Comparison of ENCODE assay signal across 8 mouse cellular contexts in genomic region chr11:94428091-94428835, GRCm38 (mm10). TPM values are rescaled to one million over a fixed set of nuclear protein-coding genes. Genes with fewer than 3 reads are reported as not detected.
DNase-seq lines count a peak whose midpoint lies in the region; ATAC-seq and TF ChIP-seq lines count a peak whose summit lies in the region.

No protein-coding gene starts in this region.

- peaks cover 4% of the 10 kb centered on the region; the same call in 1 of the 2 replicates for H3K27me3 ChIP-seq in intestine, embryonic 16.5 days (replicated peaks; ENCODE audit: control insufficient read depth, insufficient read depth, low read length)
- H3K27me3 ChIP-seq in lung, embryonic 15.5 days: peaks cover 10% of the 10 kb centered on the region; the same call in 1 of the 2 replicates
- H3K27me3 ChIP-seq in stomach, embryonic 14.5 days (ENCODE audit: control insufficient read depth, insufficient read depth, low read length): no peaks in the 10 kb centered on the region

- no peak for TF ChIP-seq POLR2A in brain, embryonic 14.5 days (IDR thresholded peaks at IDR 0.05; ENCODE audit: borderline replicate concordance, extremely low read depth, insufficient read depth, insufficient read length, poor library complexity, severe bottlenecking)

- H3K27ac ChIP-seq in intestine, embryonic 16.5 days (ENCODE audit: low read length): peak overlapping the region; percentile 86
- peak overlapping the region; percentile 93 for H3K27ac ChIP-seq in lung, embryonic 15.5 days
- H3K27ac ChIP-seq in stomach, embryonic 14.5 days (ENCODE audit: low read length): peak overlapping the region; percentile 82

- no peak overlapping the region for H3K4me2 ChIP-seq in intestine, embryonic 16.5 days (ENCODE audit: low read depth, low read length)
- H3K4me2 ChIP-seq in lung, embryonic 15.5 days: peak overlapping the region; percentile 30
- 0 out of 2 replicates have a peak overlapping the region, but pooled peaks have one; percentile 1 for H3K4me2 ChIP-seq in stomach, embryonic 14.5 days (replicated peaks; ENCODE audit: low read depth, low read length)

- no peak for TF ChIP-seq CTCF in brain, embryonic 14.5 days (IDR thresholded peaks at IDR 0.05; ENCODE audit: borderline replicate concordance, extremely low read depth, insufficient read depth, insufficient read length)

- no peaks in the 10 kb centered on the region for H3K36me3 ChIP-seq in intestine, embryonic 16.5 days (ENCODE audit: control insufficient read depth, insufficient read depth, low read length)
- peaks cover 4% of the 10 kb centered on the region; the same call in 1 of the 2 replicates for H3K36me3 ChIP-seq in lung, embryonic 15.5 days
- H3K36me3 ChIP-seq in stomach, embryonic 14.5 days (ENCODE audit: control insufficient read depth, insufficient read depth, low read length): peaks cover 16% of the 10 kb centered on the region

- H3K9me3 ChIP-seq in intestine, embryonic 16.5 days (ENCODE audit: control insufficient read depth, low read length): no peaks in the 10 kb centered on the region
- H3K9me3 ChIP-seq in lung, embryonic 15.5 days: no peaks in the 10 kb centered on the region
- no peaks in the 10 kb centered on the region for H3K9me3 ChIP-seq in stomach, embryonic 14.5 days (ENCODE audit: control insufficient read depth, low read depth, low read length)

- WGBS in intestine, embryonic 16.5 days: 18% methylated on average over 4 of the region's 4 CpGs
- 4% methylated on average over 4 of the region's 4 CpGs for WGBS in lung, embryonic 15.5 days
- WGBS in stomach, embryonic 14.5 days: 13% methylated on average over 4 of the region's 4 CpGs

- peaks cover 39% of the 10 kb centered on the region for H3K4me1 ChIP-seq in intestine, embryonic 16.5 days (ENCODE audit: control insufficient read depth, insufficient read depth, low read length)
- peaks cover 32% of the 10 kb centered on the region for H3K4me1 ChIP-seq in lung, embryonic 15.5 days
- peaks cover 27% of the 10 kb centered on the region for H3K4me1 ChIP-seq in stomach, embryonic 14.5 days (ENCODE audit: control insufficient read depth, insufficient read depth, low read length)

- peak overlapping the region; percentile 31; the same call in 1 of the 2 replicates for H3K9ac ChIP-seq in intestine, embryonic 16.5 days (ENCODE audit: low read depth, low read length)
- H3K9ac ChIP-seq in lung, embryonic 15.5 days: 0 out of 2 replicates have a peak overlapping the region, but pooled peaks have one; percentile 16
- H3K9ac ChIP-seq in stomach, embryonic 14.5 days (replicated peaks; ENCODE audit: low read depth, low read length): no peak overlapping the region

- ATAC-seq in intestine, embryonic 16.5 days: peak; percentile 84
- peak; percentile 93 for ATAC-seq in lung, embryonic 15.5 days (ENCODE audit: borderline replicate concordance, extremely low read depth, low FRiP score, low TSS enrichment)
- ATAC-seq in stomach, embryonic 14.5 days (ENCODE audit: insufficient number of reproducible peaks, insufficient read depth, low FRiP score, low read depth): peak; percentile 89

- H3K4me3 ChIP-seq in intestine, embryonic 16.5 days (ENCODE audit: low read length): no peak overlapping the region
- no peak overlapping the region for H3K4me3 ChIP-seq in lung, embryonic 15.5 days
- H3K4me3 ChIP-seq in stomach, embryonic 14.5 days (ENCODE audit: low read depth, low read length): no peak overlapping the region

- DNase-seq in embryo, embryonic 10 days (ENCODE audit: low spot score): peak; percentile 41
- no peak for DNase-seq in embryo, embryonic 9.5 days (ENCODE audit: extremely low spot score)
- DNase-seq in brain, embryonic 14.5 days (ENCODE audit: low read depth): peak; percentile 96
- peak; percentile 68 to 72 for DNase-seq in heart, adult 18-20 months
- no peak for DNase-seq in c-Kit-positive CD71-positive TER-119-positive erythroid progenitor cells, embryonic 14.5 days (ENCODE audit: low spot score)

RNA-seq across cellular contexts. Expression of gene Abcc3, which starts 35.5 kb away (rescaled TPM):
- polyA plus RNA-seq in brain, embryonic 14.5 days (2012; rRNA removed): 0.53 and 0.55 TPM in 2 replicates
- total RNA-seq in heart, adult 18-20 months (2021): 1 to 10 TPM; 1.7 to 1.8 TPM
- 2.5 and 3.3 TPM in 2 replicates for polyA plus RNA-seq in intestine, embryonic 16.5 days (2015; fragmentation: Nextera tagmentation; extraction: Ambion mirVana)
- 5.3 TPM in 2 replicates for polyA plus RNA-seq in lung, embryonic 15.5 days (2015; fragmentation: Nextera tagmentation; extraction: Ambion mirVana)
- polyA plus RNA-seq in stomach, embryonic 14.5 days (2014; fragmentation: Nextera tagmentation; extraction: Ambion mirVana): 4.5 and 5.8 TPM in 2 replicates

RNA-seq across cellular contexts. Expression of gene Cacna1g, which starts 45.7 kb away (rescaled TPM):
- 208 and 232 TPM in 2 replicates for polyA plus RNA-seq in brain, embryonic 14.5 days (2012; rRNA removed)
- 10 to 100 TPM in 1 of 2 experiments, 1 to 10 TPM in 1; 8.7 to 10.1 TPM for total RNA-seq in heart, adult 18-20 months (2021)
- 4.9 and 5.4 TPM in 2 replicates for polyA plus RNA-seq in intestine, embryonic 16.5 days (2015; fragmentation: Nextera tagmentation; extraction: Ambion mirVana)
- 7.3 and 7.7 TPM in 2 replicates for polyA plus RNA-seq in lung, embryonic 15.5 days (2015; fragmentation: Nextera tagmentation; extraction: Ambion mirVana)
- polyA plus RNA-seq in stomach, embryonic 14.5 days (2014; fragmentation: Nextera tagmentation; extraction: Ambion mirVana): 13.5 and 17.6 TPM in 2 replicates

RNA-seq across cellular contexts. Expression of gene Spata20, which starts 57.7 kb away (rescaled TPM):
- polyA plus RNA-seq in brain, embryonic 14.5 days (2012; rRNA removed): 0.45 and 0.66 TPM in 2 replicates
- total RNA-seq in heart, adult 18-20 months (2021): under 1 TPM; 0.17 to 0.54 TPM
- polyA plus RNA-seq in intestine, embryonic 16.5 days (2015; fragmentation: Nextera tagmentation; extraction: Ambion mirVana): 0.13 and 0.16 TPM in 2 replicates
- 0.06 and 0.31 TPM in 2 replicates for polyA plus RNA-seq in lung, embryonic 15.5 days (2015; fragmentation: Nextera tagmentation; extraction: Ambion mirVana)
- polyA plus RNA-seq in stomach, embryonic 14.5 days (2014; fragmentation: Nextera tagmentation; extraction: Ambion mirVana): 0.13 and 0.48 TPM in 2 replicates

Comparison
In these comparisons a context has a peak if more than half of its experiments do, and no peak if none do; other contexts are left out.
1. DNase-seq: peak in embryo, embryonic 10 days (single experiment), brain, embryonic 14.5 days (single experiment) and heart, adult 18-20 months (2 of 2); none in embryo, embryonic 9.5 days (single experiment) and c-Kit-positive CD71-positive TER-119-positive erythroid progenitor cells, embryonic 14.5 days (single experiment).
2. RNA of gene Cacna1g, which starts 45.7 kb away (polyA plus RNA-seq): 208 to 232 TPM in brain, embryonic 14.5 days; 13.5 to 17.6 TPM in stomach, embryonic 14.5 days, 7.3 to 7.7 TPM in lung, embryonic 15.5 days and 4.9 to 5.4 TPM in intestine, embryonic 16.5 days; every median in the first group is over 10 times any median in the second.
3. Peak in every context shown above with its lines, with median percentiles within 50 percentile points of each other: ATAC-seq and H3K27ac ChIP-seq.